Mouse (Mus musculus) lung, adult 2 months (tissue): ENCODE data around the gene Gtf2i. TPM values are rescaled to one million over a fixed set of nuclear protein-coding genes. Genes with fewer than 3 reads are reported as not detected.

Source experiments
- DNase-seq: peaks from one replicate; pipeline ENCODE4 v3.0.0; 2022
- H3K4me1 ChIP-seq: fragments of 200-500 bp; 2 replicates; pipeline ENCODE4 v1.6.1; 2011; ENCODE audit warnings: low read length; ENCODE audit not compliant: control insufficient read depth, insufficient read depth
- H3K4me3 ChIP-seq: fragments of 200-500 bp; replicated peaks from 2 replicates; pipeline ENCODE3; 2011; ENCODE audit warnings: low read depth, mild to moderate bottlenecking, control low read depth, low read length; ENCODE audit errors: extremely low read depth
- CTCF ChIP-seq: fragments of 200-500 bp; IDR thresholded peaks from 2 replicates; pipeline ENCODE4 v1.5.1; 2011; ENCODE audit warnings: mild to moderate bottlenecking, low read length, control low read depth; ENCODE audit not compliant: insufficient read depth
- POLR2A ChIP-seq: fragments of 200-500 bp; IDR thresholded peaks from 2 replicates; pipeline ENCODE4 v1.6.1; 2011; ENCODE audit warnings: low read depth, mild to moderate bottlenecking, control low read depth, low read length, borderline replicate concordance; ENCODE audit errors: extremely low read depth
- WGBS: fragments of 180-500 bp; shearing (Covaris S2); methylation state at CpG from one replicate; pipeline ENCODE4 v1.1.7; 2018; 5-methylcytosine and 5-hydroxymethylcytosine counted together
- polyA plus RNA-seq: library from polyadenylated mRNA; depleted of rRNA; stranded (reverse); fragments of >200 nt; gene quantifications from 2 replicates; pipeline ENCODE4 v1.2.3, GENCODE M21; 2012

Gtf2i gene
- polyA plus RNA-seq, 1 experiment: 79.5 TPM

DNA sequence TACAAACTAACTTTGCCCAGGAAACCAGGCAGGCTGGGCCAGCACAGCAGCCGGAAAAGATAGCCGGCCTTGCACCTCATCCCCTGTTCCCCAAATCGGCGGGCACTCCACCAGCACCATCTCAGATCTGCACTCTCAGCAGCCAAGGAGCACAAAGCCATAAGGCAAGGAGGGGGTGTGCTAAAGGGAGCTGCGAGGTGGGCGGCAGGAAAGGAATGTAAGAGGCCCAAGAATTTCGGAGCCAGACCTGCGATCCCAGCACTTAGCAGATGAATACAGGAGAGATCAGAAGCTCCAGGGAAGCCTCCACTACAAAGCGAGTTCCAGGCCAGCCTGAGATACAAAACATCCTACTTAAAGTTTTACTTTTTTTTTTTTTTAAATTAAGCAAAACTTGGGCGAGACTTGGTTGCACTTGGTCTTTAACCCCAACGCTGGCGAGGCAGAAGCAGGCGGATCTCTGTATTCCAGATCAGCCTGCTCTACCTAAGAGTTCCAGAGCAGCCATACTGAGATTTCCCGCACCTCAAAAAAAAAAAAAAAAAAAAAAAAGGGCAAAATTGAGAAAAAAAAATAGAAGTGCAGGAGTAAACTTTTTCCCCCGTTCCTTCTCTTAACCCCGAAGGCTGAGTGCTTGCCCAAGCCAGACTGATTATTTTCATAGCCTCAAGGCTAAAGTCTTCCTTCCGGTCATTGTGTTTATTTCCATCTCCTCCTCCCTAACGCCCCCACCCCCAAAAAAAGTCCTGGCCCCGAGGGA is 1.7 kb downstream of the Gtf2i start:
- TF ChIP-seq CTCF: no peak
- no peak for TF ChIP-seq POLR2A
- peaks cover 6% of the 10 kb centered on the region for H3K4me1 ChIP-seq
- DNase-seq: no peak
- peak overlapping the region; percentile 95 for H3K4me3 ChIP-seq
- WGBS: 4% methylated on average over 19 of the region's 19 CpGs

DNA sequence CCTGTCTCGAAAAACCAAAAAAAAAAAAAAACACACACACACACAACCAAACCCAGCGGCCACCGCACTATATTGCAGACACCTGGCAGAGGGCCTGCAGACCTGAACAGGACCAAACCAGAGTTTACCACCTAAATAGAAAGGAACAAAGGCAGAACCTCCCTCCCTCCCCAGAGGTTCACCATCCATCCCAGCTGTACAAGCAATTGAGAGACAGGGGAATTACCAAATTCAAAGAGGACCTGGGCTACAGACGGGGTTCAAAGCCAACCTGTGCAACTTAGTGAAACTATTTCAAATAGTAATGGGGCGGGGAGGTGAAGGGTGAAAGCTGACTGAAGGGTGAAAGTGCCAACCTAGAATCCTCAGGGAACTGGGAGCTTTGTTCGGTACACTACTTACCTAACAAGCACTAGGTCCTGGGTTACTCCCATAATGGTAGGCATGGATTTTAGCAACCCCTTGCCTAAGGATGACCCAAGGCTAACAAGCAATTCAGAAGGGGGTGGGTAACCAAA is 2.6 kb downstream of the Gtf2i start:
- TF ChIP-seq CTCF: no peak
- no peak for TF ChIP-seq POLR2A
- peaks cover 10% of the 10 kb centered on the region for H3K4me1 ChIP-seq
- WGBS: 54% methylated on average over 6 of the region's 6 CpGs
- no peak for DNase-seq
- H3K4me3 ChIP-seq: no peak overlapping the region

DNA sequence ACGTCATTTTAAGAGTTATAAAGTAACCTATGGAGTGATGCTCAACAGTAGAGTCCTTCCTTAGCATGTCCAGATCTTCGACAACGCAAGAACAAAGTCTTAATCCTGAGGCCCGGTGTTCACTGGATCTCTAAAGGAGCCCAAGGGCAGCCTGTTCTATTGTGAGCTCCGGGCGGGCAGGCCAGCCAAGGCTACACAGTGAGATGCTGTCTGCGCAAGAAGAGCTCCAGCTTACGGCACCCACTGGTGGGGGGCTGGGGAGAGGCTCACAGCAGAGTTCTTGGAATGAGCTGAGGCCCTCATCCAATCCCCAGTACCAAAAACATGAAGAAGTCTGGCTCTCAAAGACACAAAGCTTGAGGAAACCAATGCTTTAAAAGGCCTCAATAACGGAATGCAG is 4.4 kb downstream of the Gtf2i start:
- no peak for TF ChIP-seq POLR2A
- TF ChIP-seq CTCF: no peak
- Histone ChIP-seq H3K4me3 (no peak overlapping the region), H3K4me1 (peaks cover 10% of the 10 kb centered on the region)
- no peak for DNase-seq
- WGBS: 86% methylated on average over 9 of the region's 9 CpGs

DNA sequence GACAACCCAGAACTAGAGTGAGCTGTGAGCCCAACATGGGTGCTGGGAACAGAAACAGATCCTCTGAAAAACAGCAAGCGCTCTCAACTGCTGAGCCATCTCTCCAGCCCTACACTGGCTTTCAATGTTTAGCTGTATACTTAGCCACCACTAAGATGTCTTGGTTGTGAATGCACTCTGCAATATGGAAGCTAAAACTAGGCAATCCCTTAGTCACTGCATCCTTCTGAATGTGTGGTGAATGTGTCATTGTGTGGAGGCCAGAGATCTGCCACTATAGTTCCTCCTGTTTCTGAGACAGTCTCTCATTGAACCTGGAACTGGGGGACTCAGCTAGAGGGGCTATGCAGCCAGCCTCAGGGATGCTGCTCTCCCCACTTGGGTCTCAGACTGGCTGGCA is 5.2 kb downstream of the Gtf2i start:
- Histone ChIP-seq H3K4me3 (no peak overlapping the region), H3K4me1 (peaks cover 10% of the 10 kb centered on the region)
- TF ChIP-seq CTCF (no peak), POLR2A (no peak)
- WGBS: 100% methylated on average over 1 of the region's 1 CpGs
- DNase-seq: no peak

DNA sequence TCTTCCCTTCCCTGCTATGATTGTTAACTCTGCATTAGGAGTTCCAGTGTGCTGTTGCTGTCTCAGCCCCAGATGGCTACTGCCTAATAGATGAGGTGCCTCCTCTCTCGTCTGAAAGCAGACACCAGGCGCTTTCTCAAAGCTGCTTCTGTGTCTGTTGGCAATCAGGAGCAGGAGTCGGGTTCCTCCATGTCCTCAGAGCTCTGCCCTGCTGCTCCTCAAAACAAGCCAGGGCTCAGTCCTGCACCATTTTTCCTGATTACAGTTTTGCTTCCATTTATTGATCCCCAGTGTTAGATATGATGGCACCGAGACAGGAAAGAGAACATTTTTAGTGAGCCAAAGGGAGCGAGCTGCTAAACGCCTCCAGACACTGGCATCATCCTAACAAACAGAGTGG is 9.9 kb downstream of the Gtf2i start:
- 69% methylated on average over 6 of the region's 6 CpGs for WGBS
- TF ChIP-seq CTCF (no peak), POLR2A (no peak)
- Histone ChIP-seq H3K4me1 (peaks cover 6% of the 10 kb centered on the region), H3K4me3 (no peak overlapping the region)
- DNase-seq: no peak

DNA sequence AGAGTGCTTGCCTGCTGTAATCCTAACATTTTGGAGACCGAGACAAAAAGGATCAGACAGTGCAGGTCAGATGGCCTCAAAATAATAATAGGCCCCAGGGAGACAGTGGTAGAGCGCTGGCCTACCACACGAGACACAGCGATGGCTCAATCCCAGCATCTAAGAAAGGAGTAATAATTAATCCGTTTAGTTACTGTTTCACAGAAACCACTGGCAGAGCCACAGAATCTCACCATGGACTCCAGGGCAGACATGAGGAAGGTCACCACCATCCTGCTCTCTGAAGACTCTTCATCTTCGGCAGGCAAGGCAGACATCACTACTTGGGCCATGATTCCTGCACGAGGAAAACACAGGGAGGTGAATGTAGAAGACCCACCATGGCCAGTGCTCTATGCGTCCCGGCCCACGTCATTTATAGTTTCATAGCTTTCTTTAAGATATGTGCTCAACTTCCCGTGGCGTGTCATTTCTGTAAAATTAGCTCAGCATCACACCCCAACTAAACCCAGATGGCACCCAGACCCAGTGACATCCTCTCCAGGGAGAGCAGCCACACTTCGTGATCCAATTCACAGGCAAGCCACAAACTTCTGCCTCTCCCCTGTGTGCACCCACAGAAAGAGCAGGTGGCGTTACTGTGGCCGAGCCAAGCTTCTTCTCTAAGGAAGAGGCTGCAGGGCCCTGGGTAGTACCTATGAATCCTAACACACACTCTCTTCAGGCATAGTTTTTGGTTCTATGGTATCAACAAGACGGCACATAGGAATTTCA is 19.1 kb downstream of the Gtf2i start:
- DNase-seq: no peak
- TF ChIP-seq CTCF (no peak), POLR2A (no peak)
- no peak overlapping the region for H3K4me3 ChIP-seq
- 83% methylated on average over 16 of the region's 16 CpGs for WGBS
- H3K4me1 ChIP-seq: no peaks in the 10 kb centered on the region

DNA sequence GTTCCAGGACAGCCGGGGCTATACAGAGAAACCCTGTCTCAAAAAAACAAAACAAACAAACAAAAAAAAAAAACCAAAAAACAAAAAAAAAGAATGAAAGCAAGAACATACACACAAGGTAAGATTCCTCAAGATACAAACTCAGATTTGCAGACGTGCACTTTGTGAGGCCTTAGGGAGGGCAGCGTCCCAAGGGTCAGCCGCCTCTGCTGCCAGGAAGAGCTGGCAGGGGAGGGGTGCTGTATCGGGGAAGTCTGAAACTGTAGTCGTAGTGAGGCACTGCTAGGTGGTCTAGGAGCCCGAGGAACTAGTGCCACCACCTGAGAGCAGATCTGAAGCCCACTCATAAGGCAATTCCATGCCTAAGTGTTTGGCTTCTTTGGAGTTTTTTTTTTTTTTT is 20.0 kb downstream of the Gtf2i start:
- DNase-seq: no peak
- Histone ChIP-seq H3K4me3 (no peak overlapping the region), H3K4me1 (no peaks in the 10 kb centered on the region)
- 86% methylated on average over 7 of the region's 7 CpGs for WGBS
- TF ChIP-seq POLR2A: no peak
- no peak for TF ChIP-seq CTCF

DNA sequence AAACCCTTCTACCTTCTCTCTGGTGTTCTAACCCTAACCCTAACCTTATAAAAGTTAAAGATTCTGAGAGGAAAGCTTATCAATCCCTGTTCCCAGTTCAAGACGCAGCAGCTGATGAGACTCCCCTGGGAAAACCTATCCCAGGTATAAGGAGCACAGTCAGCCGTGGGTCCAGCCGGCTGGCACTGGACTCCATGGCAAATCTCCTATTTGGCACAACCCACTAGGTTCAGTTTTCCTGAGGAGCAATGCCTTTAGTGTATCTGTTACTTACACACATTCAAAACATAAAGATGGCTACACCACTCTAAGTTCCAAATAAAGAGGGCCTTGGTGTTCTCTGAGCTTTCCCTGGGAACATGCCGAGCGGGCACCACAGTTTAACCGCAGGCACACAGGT is 23.5 kb downstream of the Gtf2i start:
- WGBS: 90% methylated on average over 6 of the region's 6 CpGs
- no peak for DNase-seq
- no peak for TF ChIP-seq POLR2A
- TF ChIP-seq CTCF: no peak

DNA sequence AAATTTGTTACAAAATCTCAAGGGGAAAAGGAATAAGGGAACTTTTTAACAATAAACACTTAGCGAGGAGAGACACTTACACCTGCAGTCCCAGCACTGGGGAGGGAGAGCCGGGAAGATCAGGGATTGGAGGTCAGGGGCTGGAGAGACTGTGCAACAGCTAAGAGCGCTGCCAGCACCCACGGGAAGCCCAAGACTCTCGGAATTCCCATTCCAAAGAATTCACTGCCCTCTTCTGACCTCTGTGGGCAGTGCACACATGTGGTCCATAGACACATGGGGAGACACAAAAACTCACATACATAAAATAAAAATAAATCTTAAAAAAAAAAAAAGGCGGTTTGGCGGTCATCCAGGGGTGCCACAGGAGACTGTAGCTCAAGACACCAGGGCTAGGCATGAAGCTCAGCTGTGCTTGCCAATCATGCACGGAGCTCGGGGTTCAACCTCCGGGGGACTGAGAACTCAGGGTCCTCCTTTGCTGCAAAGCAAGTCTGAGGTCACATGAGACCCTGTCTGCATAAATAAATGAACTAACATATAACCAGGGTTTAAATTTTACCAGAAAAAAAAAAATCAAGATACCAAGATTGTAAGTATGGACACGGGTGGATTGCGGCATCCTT is 24.5 kb downstream of the Gtf2i start:
- no peak overlapping the region for H3K4me3 ChIP-seq
- H3K4me1 ChIP-seq: no peaks in the 10 kb centered on the region
- no peak for DNase-seq
- 86% methylated on average over 12 of the region's 12 CpGs for WGBS
- TF ChIP-seq CTCF: no peak
- no peak for TF ChIP-seq POLR2A

More for the DNA sequence above, 23.5 kb downstream of the Gtf2i start:
- Histone ChIP-seq H3K4me3 (no peak overlapping the region), H3K4me1 (no peaks in the 10 kb centered on the region)

DNA sequence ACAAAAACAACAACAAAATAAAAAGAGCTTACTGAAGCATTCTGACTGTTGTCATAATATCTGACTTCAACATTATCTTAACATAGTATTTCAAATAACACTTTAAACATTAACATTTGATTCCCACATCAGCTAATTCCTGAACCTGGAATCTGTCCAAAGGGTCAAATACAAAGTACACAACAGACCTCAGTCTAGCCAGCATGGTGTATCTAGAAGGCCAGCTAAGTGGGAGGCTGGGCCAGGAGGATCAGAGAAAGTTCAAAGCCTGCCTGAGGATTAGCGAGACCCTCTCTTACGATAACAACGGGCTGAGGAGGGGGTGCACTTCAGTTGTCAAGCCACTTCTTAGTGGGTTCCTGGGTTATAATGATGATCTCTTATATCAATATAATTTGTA is 26.5 kb downstream of the Gtf2i start:
- 75% methylated on average over 3 of the region's 3 CpGs for WGBS
- TF ChIP-seq CTCF: no peak
- no peak for TF ChIP-seq POLR2A
- Histone ChIP-seq H3K4me3 (no peak overlapping the region), H3K4me1 (no peaks in the 10 kb centered on the region)
- no peak for DNase-seq

DNA sequence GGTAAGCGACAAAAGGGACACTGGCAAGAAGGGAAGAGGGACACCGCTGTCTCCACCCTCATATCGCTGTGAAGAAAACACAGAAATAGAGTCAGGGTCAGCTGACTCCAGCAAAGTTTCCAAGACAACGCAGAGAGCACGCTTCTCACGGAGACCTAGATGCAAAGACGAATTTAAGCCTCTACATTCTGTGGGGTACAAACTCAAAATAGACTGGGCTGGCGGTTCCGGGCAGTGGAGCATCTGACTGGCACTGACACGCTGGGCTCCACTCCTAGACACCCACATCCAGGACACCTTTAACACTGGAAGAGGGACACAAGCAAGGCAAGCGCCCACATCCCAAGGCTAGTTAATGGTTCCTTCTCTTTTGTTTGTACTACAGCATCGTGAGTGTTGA is 29.6 kb downstream of the Gtf2i start:
- Histone ChIP-seq H3K4me3 (no peak overlapping the region), H3K4me1 (no peaks in the 10 kb centered on the region)
- 91% methylated on average over 12 of the region's 12 CpGs for WGBS
- TF ChIP-seq POLR2A (no peak), CTCF (no peak)
- DNase-seq: no peak
